Mouse (Mus musculus) frontal cortex, adult (tissue): Measurements from ENCODE around the gene Pnck.

ENCODE experiments used
- ATAC-seq: cut with Nextera tagmentation; 2 replicates; pipeline ENCODE4 v1.9.2; 2017; ENCODE audit warnings: mild to moderate bottlenecking, moderate library complexity, mixed read lengths; ENCODE audit not compliant: low TSS enrichment

Pnck gene

GRCm38 (mm10) chrX:73659575-73660283 is at the start of gene Pnck:
Pnck (minus strand) TSS chrX:73660117.
- ATAC-seq: no peak

GRCm38 (mm10) chrX:73700472-73700871 is 40.6 kb upstream of the Pnck start:
- ATAC-seq: peak; percentile 62; the same call in 1 of the 2 replicates

- peak; percentile 94 for ATAC-seq
Observed at GRCm38 (mm10) chrX:73690917-73691629, 31.2 kb upstream of the Pnck start.

GRCm38 (mm10) chrX:73685629-73686028 is 25.7 kb upstream of the Pnck start:
- ATAC-seq: no peak

GRCm38 (mm10) chrX:73684978-73685377 is 25.1 kb upstream of the Pnck start:
- no peak for ATAC-seq

GRCm38 (mm10) chrX:73684156-73684555 is 24.2 kb upstream of the Pnck start:
- ATAC-seq: no peak

- ATAC-seq: no peak
Observed at GRCm38 (mm10) chrX:73676668-73677067, 16.8 kb upstream of the Pnck start.

- peak; percentile 45 for ATAC-seq
Observed at GRCm38 (mm10) chrX:73675231-73675630, 15.3 kb upstream of the Pnck start.

- ATAC-seq: peak; percentile 32; the same call in 1 of the 2 replicates
Observed at GRCm38 (mm10) chrX:73673968-73674661, 14.2 kb upstream of the Pnck start.

- ATAC-seq: no peak
Observed at GRCm38 (mm10) chrX:73673619-73673967, 13.7 kb upstream of the Pnck start.

GRCm38 (mm10) chrX:73672879-73673618 is 13.1 kb upstream of the Pnck start, which contains the start of gene Slc6a8:
Slc6a8 (plus strand) TSS chrX:73673150.
- 0 out of 2 replicates have a peak, but pooled peaks have one; percentile 24 for ATAC-seq

- peak; percentile 50 for ATAC-seq
Observed at GRCm38 (mm10) chrX:73672031-73672431, 12.1 kb upstream of the Pnck start.

- no peak for ATAC-seq
Observed at GRCm38 (mm10) chrX:73663143-73663542, 3.2 kb upstream of the Pnck start.

GRCm38 (mm10) chrX:73660284-73660665 is 358 bp upstream of the Pnck start:
- no peak; the same call in 1 of the 2 replicates for ATAC-seq

GRCm38 (mm10) chrX:73658936-73659574 is 862 bp downstream of the Pnck start:
- peak; percentile 50 for ATAC-seq

- ATAC-seq: no peak
Observed at GRCm38 (mm10) chrX:73658391-73658790, 1.5 kb downstream of the Pnck start.

- no peak for ATAC-seq
Observed at GRCm38 (mm10) chrX:73655529-73655928, 4.4 kb downstream of the Pnck start.

- peak; percentile 56 for ATAC-seq
Observed at GRCm38 (mm10) chrX:73654177-73654576, 5.7 kb downstream of the Pnck start.

GRCm38 (mm10) chrX:73653392-73653791 is 6.5 kb downstream of the Pnck start:
- ATAC-seq: no peak

GRCm38 (mm10) chrX:73650869-73651268 is 9.0 kb downstream of the Pnck start:
- no peak for ATAC-seq

- no peak for ATAC-seq
Observed at GRCm38 (mm10) chrX:73645121-73645520, 14.8 kb downstream of the Pnck start.
